Comparison of ENCODE assay signal across 8 mouse cellular contexts in genomic region chr16:44632330-44633058, GRCm38 (mm10).
DNase-seq lines count a peak whose midpoint lies in the region; ATAC-seq and TF ChIP-seq lines count a peak whose summit lies in the region.

No protein-coding gene starts in this region.

- peak; percentile 84 for ATAC-seq in intestine, embryonic 14.5 days (replicated peaks; ENCODE audit: low FRiP score, low TSS enrichment, low read depth)
- peak; percentile 88 for ATAC-seq in midbrain, embryonic 16.5 days
- no peak for ATAC-seq in liver, postnatal 0 days

- 24% methylated on average over 9 of the region's 9 CpGs for WGBS in intestine, embryonic 14.5 days
- WGBS in midbrain, embryonic 16.5 days = 30% methylated on average over 9 of the region's 9 CpGs
- WGBS in liver, postnatal 0 days (ENCODE audit: insufficient replicate concordance) = 42% methylated on average over 9 of the region's 9 CpGs

- DNase-seq in cerebellum, adult 11 months = peak; percentile 91
- peak; percentile 67 for DNase-seq in embryo, embryonic 11 days
- DNase-seq in gastrocnemius, postnatal 4 days (ENCODE audit: low spot score in 2 of 2) = peak; percentile 32 to 68
- peak; percentile 78 for DNase-seq in intestine, embryonic 14.5 days (ENCODE audit: low spot score)
- DNase-seq in layer of hippocampus, postnatal 36 days = peak; percentile 65 to 74
- no peak for DNase-seq in c-Kit-positive CD71-positive TER-119-positive erythroid progenitor cells, embryonic 14.5 days (ENCODE audit: low spot score)
- DNase-seq in liver, postnatal 0 days = no peak

- H3K9ac ChIP-seq in intestine, embryonic 14.5 days (ENCODE audit: low read length) = no peak overlapping the region
- H3K9ac ChIP-seq in midbrain, embryonic 16.5 days (ENCODE audit: low read depth, low read length) = no peak overlapping the region
- no peak overlapping the region for H3K9ac ChIP-seq in liver, postnatal 0 days (replicated peaks)

- TF ChIP-seq CTCF in liver, postnatal 0 days (IDR thresholded peaks at IDR 0.05; ENCODE audit: low read depth) = no peak

- TF ChIP-seq EP300 in liver, postnatal 0 days (IDR thresholded peaks at IDR 0.05; ENCODE audit: low read depth) = no peak

- H3K4me3 ChIP-seq in intestine, embryonic 14.5 days (ENCODE audit: low read depth, low read length) = no peak overlapping the region
- no peak overlapping the region for H3K4me3 ChIP-seq in midbrain, embryonic 16.5 days (ENCODE audit: low read depth, low read length)
- H3K4me3 ChIP-seq in liver, postnatal 0 days (ENCODE audit: low read depth, low read length) = no peak overlapping the region

- H3K9me3 ChIP-seq in intestine, embryonic 14.5 days (ENCODE audit: control insufficient read depth, low read length) = no peaks in the 10 kb centered on the region
- no peaks in the 10 kb centered on the region for H3K9me3 ChIP-seq in midbrain, embryonic 16.5 days (replicated peaks; ENCODE audit: control insufficient read depth, low read length, poor library complexity, severe bottlenecking)
- H3K9me3 ChIP-seq in liver, postnatal 0 days (ENCODE audit: low read length) = no peaks in the 10 kb centered on the region

- no peaks in the 10 kb centered on the region for H3K36me3 ChIP-seq in intestine, embryonic 14.5 days (ENCODE audit: control insufficient read depth, insufficient read depth, low read length)
- H3K36me3 ChIP-seq in midbrain, embryonic 16.5 days (ENCODE audit: control insufficient read depth, insufficient read depth, low read length) = no peaks in the 10 kb centered on the region
- H3K36me3 ChIP-seq in liver, postnatal 0 days (replicated peaks; ENCODE audit: insufficient read depth, low read length) = no peaks in the 10 kb centered on the region

- no peaks in the 10 kb centered on the region for H3K27me3 ChIP-seq in intestine, embryonic 14.5 days (replicated peaks; ENCODE audit: control insufficient read depth, insufficient read depth, low read length)
- H3K27me3 ChIP-seq in midbrain, embryonic 16.5 days (ENCODE audit: control insufficient read depth, insufficient read depth, low read depth, low read length) = no peaks in the 10 kb centered on the region
- H3K27me3 ChIP-seq in liver, postnatal 0 days (ENCODE audit: insufficient read depth, low read length) = no peaks in the 10 kb centered on the region

- peaks cover 43% of the 10 kb centered on the region for H3K4me1 ChIP-seq in intestine, embryonic 14.5 days (replicated peaks; ENCODE audit: control insufficient read depth, insufficient read depth, low read length)
- peaks cover 10% of the 10 kb centered on the region for H3K4me1 ChIP-seq in midbrain, embryonic 16.5 days (ENCODE audit: control insufficient read depth, insufficient read depth, low read length)
- no peaks in the 10 kb centered on the region for H3K4me1 ChIP-seq in liver, postnatal 0 days (ENCODE audit: insufficient read depth)

- peak overlapping the region; percentile 84 for H3K27ac ChIP-seq in intestine, embryonic 14.5 days (ENCODE audit: low read depth)
- peak overlapping the region; percentile 71 for H3K27ac ChIP-seq in midbrain, embryonic 16.5 days (ENCODE audit: low read length)
- no peak overlapping the region for H3K27ac ChIP-seq in liver, postnatal 0 days (ENCODE audit: low read depth)

- peak overlapping the region; percentile 13; the same call in 1 of the 2 replicates for H3K4me2 ChIP-seq in intestine, embryonic 14.5 days (ENCODE audit: low read length)
- H3K4me2 ChIP-seq in midbrain, embryonic 16.5 days (ENCODE audit: low read length) = peak overlapping the region; percentile 17; the same call in 1 of the 2 replicates
- H3K4me2 ChIP-seq in liver, postnatal 0 days (ENCODE audit: low read depth, low read length) = no peak overlapping the region

Comparison
In these comparisons a context has a peak if more than half of its experiments do, and no peak if none do; other contexts are left out.
1. DNase-seq: peak in cerebellum, adult 11 months (single experiment), embryo, embryonic 11 days (single experiment), gastrocnemius, postnatal 4 days (2 of 2), intestine, embryonic 14.5 days (single experiment) and layer of hippocampus, postnatal 36 days (2 of 2); none in c-Kit-positive CD71-positive TER-119-positive erythroid progenitor cells, embryonic 14.5 days (single experiment) and liver, postnatal 0 days (single experiment).